Mouse (Mus musculus): ENCODE results near the gene Tmc1.

GRCm38 (mm10) chr19:20918241-20918640 lies 35.8 kb downstream of the Tmc1 start:
- no peak for TF ChIP-seq CHD2 (IDR thresholded peaks at IDR 0.05; ENCODE audit: low read depth, low read length)
- TF ChIP-seq ZC3H11A (IDR thresholded peaks at IDR 0.05; ENCODE audit: borderline replicate concordance, low read depth, low read length): no peak
- no peak for TF ChIP-seq HCFC1 (IDR thresholded peaks at IDR 0.05; ENCODE audit: borderline replicate concordance, insufficient read depth, low read length)
- TF ChIP-seq MAFK (IDR thresholded peaks at IDR 0.05; ENCODE audit: insufficient read depth, low read depth, low read length): no peak
- no peak for TF ChIP-seq ZNF384 (IDR thresholded peaks at IDR 0.05; ENCODE audit: low read depth, low read length)

Data from ES-E14 (cell line).